Mouse (Mus musculus): Measurements from ENCODE around the gene Psmd12.

The Psmd12 gene

DNA sequence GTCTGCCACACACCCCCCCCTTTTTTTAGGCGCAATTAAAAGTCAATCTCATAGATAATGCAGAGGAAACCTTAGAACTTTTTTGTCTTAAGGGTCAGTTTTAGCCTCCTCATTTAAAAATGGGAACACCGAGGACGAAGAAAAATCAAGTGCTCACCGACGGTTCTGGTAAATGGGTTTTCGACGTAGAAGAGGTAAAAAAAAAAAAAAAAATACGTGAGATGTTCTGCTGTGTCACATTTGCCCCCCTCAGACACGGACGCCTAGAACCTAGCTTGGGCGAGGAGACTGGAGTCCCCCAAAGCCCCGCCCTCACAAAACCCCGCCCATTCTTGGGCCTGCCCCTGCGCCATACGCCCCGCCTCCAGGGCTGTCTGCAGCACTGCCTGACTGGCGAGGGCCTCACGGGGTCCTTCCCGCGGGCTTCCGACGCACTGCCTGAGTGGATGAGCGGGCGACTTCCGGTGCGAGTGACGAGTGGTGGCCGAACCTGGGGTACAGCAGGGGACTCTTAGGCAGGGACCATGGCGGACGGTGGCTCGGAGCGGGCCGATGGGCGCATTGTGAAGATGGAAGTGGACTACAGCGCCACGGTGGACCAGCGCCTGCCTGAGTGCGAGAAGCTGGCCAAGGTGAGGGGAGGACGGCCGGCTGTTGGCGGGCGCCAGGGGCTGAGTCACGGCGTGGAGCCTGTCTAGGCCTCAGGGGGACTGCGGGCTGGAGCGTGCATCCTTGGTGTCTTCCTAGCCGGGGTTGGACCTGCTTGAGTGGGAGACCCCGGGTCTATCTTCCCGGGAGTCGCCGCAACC, at the start of gene Psmd12:
Psmd12 (plus strand) TSS at position 432 of the 809 bp plus-strand sequence.
- peak; percentile 74 for DNase-seq (ENCODE audit: low spot score)

DNA sequence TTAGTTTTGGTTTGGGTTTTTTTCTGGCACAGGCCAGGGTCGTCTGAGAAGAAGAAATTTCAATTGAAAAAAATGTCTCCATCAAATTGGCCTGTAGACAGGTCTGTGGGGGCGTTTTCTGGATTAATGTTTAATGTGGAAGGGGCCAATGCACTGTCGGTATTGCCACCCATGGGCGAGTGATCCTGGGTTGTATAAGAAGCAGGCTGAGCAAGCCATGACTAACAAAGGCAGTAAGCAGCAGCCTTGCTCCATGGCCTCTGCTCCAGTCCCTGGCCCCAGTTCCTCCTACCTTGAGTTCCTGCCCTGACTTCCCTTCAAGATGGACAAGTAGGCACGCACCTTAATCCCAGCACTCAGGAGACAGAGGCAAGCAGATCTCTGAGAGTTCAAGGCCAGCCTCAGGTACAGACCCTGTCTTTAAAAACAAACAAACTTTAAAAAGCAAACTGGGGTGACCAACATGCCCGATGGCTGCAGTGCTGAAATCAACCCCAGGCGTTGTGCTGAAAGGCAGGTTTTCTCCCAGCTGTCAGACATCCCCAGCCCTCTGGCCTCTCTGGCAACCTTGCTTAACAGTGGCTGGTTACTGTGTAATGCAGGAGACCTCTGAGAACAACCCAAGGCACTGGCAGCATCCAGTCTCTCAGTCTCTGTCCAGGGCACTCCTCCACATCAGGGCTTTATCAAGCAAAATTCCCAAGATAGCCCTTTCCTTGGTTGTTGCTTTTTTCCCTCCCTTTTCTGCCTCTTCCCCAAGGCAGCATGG, 47.9 kb upstream of the Psmd12 start:
- DNase-seq (ENCODE audit: low spot score) = no peak

DNA sequence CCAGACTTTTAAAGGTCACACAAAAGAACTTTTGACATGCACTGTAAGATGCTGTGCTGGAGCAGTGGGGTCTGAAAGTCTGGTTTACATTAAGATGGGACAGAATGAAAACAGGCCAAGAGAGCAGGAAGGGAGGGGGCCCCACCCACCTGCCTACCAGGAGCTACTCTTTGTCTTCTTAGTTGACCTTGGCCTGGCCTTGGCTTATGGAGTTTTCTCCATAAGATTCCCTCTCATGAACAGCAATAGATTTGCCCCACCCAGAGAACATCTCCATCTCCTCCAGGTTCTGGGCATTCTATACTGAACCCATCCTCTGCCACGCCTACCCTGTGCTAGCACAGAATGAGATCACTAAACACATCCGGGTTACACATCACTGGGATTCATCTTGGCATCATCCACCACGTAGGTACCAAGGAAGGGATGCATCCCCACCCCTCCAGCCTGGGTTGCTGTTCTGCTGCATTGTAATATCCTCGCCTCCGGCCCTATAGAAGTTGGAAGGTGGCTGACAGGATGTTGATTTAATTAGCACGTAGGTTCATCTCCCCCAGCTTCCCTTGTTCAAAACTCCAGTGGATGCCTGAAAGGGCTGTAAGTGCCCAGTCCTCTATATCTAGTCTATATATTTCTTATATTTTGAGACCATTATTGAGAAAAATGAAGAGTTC, 43.4 kb upstream of the Psmd12 start:
- DNase-seq (ENCODE audit: low spot score) = no peak

DNA sequence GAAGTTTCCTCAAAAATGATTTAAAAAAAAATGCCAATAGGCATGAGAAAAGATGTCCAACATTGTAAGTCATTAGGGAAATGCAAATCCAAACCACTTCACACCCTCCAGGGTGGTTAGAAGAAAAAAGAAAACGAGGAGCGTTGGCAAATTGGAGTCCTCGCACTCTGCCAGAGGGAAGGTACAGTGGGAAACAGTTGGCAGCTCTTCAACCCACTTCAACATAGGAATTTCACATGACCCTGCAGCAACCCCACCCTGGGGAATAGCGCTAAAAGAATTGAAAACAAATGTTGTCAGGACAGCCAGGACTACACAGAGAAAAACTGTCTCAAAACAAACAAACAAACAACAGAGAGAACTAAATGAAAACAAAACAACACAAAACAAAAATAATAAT, 41.6 kb upstream of the Psmd12 start:
- DNase-seq (ENCODE audit: low spot score) = no peak

DNA sequence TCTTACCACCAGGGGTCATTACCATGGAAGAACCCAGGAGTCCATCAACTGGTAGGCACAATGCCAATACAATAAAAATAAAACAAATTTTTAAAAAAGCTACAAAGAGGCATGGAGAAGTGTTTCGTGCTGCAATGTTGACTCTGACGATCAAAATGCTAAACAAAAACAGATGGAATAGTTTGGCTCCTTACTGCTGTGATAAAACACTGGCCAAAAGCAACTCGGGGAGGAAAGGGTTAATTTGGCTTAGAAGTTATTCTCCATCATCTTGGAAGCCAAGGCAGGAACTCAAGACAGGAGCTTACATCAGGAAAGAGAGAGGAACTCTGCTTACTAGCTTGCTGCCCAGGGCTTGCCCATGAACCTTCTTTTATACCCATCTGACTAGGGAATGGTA, 41.1 kb upstream of the Psmd12 start:
- DNase-seq (ENCODE audit: low spot score) = no peak

DNA sequence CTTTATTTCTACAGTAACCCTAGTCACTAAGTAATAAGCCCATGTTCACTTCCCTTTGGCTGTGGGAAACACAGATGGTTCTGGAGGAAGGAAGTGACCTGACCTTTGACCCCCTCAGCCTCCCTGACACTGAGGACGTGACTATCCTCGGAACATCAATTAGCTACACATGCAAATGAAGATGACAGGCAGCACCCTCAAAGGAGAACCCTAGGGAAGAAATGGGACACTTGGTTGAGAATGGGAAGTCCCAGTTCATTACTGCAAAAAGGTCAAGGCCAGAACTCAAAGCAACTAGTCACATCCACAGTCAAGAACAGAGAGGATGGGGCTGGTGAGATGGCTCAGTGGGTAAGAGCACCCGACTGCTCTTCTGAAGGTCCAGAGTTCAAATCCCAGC, 38.2 kb upstream of the Psmd12 start:
- DNase-seq (ENCODE audit: low spot score) = no peak

DNA sequence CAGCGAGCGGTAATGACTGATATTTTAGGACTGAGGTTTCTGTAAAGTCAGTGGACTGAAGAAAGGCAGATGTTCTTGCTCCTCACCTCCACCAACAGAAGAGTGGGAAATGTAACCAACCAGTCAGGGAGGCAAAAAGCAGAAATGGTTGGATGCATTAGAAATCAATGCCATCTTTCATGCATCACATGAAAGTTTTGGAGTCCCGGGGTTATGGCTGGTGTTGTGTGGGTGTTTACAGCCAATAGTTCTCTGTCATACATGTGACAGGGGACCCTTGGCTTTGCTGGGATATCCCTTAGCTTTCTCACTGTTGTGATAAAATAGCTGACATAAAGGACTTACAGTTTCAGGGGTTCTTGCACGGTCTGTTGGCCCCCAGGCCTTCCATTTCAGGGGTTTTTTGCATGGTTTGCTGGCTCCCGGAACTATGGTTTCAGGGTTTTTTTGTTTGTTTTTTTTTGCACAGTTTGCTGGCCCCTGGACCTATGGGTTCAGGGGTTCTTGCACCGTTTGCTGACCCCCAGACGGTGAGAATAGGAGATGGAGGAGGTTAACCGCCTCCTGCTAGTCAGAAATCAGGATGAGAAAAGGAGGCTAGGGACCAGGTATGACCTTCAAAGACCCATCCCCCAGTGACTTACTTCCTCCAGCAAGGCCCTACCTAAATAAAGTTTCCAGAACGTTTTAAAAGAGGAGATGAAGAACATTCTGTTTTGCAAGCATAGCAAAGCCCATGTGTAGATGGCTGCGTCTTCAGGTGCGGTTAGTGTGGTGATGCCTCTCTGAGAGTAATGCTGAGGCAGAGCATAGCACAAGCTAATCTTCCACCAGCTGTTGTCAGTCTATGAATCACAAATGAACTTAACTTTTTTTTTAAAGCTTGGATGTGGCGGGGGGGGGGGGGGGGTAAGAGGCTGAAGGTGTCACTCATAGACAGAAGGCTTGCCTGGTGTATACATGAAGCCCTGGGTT, 35.9 kb upstream of the Psmd12 start:
- DNase-seq (ENCODE audit: low spot score) = no peak

DNA sequence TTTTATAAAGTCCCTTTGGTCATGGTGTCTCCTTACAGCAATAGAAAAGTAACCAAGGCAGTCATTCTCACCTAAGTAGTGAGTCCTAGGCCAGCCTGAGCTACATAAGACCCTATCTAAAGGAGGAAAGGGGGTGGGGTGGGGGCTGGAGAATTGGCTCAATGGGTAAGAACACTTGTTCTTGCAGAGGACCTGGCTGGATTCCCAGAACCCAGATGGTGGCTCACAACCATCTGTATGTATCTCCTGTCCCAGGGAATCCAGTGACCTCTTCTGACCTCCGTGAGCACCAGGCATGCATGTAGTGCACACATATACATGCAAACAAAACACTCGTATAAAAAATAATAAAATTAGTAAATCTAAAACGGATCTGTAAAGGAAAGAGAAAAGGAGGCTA, 33.6 kb upstream of the Psmd12 start:
- no peak for DNase-seq (ENCODE audit: low spot score)

DNA sequence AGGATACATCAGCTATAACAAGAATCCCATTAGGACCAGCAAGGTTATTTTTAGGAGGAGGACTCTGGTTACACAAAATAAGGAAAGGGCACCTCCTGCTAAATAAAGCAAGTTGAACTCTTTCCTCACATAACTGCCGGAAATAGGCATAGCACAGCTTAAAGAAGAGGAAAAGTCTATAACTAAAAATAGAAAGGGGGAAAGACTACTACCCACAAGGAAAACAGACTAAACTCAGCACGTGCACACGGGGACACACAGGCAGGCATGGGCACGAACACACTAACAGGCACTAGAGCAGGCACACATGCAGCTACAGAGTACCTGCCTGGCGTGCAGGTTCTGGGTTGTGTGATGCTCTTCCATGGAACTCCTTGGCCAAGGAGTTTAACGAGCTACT, 32.6 kb upstream of the Psmd12 start:
- DNase-seq (ENCODE audit: low spot score) = no peak

DNA sequence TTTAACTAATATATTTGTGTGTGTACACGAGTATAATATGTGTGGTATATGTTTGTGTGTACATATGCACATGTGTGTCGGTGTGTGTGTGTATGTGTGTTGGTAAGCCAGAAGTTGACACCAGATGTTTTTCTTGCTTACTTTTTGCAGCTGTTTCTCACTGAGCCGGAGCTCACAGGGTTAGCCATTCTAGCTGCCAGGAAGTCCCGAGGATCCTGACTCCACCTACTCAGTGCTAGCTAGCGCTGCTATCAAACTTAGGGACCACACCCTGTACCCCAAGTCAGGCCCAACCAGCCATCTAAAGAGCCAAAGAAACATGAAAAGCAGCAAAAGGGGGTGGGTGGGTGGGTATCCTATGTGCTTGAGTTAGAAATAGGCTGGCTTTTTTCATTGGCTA, 31.9 kb upstream of the Psmd12 start:
- DNase-seq (ENCODE audit: low spot score) = no peak

DNA sequence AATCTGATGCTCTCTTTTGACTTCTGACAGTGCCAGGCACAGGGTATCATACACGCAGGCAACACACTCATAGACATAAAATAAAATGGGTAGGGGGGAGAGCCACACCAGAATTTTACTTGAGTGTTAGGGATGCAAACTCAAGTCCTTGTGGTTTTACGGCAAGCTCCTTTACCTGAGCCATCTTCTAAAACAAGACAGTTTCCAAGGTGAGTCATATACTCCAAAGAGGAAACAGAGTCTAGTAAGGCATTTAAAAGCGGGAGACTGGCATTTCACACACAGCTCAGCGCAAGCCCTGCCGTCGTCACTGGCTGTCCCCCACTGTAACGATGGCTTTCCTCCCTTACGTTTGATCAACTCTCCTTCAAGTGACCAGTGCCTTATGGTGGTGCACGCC, 31.4 kb upstream of the Psmd12 start:
- no peak for DNase-seq (ENCODE audit: low spot score)

DNA sequence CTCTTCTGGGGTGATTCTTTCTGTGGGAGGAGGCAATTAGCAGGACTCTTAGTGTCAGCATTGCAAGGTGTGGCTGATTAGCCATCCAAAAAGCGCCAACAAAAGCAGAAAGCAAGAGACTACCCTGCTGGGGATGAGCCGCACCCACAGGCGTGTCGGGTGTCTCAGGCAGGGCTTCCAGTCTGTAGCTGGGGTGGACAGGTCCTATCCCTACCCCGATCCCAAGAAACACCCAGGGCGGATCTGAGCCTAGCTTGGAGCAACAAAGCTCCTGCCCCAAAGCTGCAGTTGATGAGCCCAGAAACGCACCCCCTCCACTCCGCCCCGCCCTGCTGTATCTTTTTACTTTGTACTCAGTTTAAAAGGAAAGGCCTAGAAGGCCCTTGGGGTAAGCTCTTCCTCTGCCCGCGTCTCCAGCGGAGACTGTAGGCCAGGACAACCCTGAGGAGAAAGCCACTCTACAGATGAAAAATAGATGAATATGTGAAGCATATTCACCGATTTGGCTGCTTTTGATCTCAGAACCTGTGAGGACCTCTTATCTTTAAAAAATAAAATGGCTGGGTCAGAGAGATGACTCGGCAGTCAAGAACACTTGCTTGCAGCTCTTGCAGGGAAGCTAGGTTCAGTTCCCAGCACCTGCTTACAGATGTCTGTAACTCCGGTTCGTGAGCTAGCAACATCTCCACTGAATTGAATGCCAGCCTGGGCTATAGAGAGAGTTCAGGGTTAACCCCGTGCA, 29.9 kb upstream of the Psmd12 start:
- DNase-seq (ENCODE audit: low spot score) = no peak

DNA sequence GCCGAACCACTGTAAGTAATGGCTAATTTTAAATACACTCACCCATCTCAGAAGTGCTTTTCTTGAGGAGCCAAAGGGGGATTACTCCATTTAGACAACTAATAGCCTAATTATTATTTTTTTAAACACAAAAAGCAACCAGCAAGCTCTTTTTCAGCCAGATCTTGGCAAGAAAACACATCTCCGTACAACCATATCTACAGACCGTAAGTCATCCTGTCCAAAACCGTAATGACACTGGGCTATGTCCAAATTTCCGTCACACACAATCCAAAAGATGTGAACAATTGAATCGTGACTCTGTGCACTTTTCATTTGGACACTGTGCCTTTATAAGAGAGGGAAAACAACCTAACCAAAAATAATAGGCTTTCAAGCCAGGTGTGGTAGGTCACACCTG, 29.2 kb upstream of the Psmd12 start:
- DNase-seq (ENCODE audit: low spot score) = no peak

DNA sequence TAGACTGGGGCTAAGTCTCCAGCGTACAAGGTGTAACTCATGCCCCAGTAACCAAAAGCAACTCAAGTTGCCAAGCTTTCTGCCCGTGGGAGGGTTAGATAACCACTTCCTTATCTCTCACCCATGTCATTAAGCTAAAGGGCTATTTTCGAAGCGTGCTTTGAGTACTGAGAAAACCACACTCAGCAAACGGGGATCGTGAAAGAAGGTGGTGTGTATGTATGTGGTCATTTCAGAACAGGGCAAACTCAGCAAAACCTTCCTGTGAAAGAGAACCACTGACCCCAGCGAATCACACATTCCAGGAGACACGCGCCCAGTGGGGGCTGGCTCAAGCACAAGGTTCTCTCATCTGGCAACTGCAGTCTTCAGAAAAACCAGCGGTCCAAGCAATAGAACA, 28.2 kb upstream of the Psmd12 start:
- DNase-seq (ENCODE audit: low spot score) = no peak

DNA sequence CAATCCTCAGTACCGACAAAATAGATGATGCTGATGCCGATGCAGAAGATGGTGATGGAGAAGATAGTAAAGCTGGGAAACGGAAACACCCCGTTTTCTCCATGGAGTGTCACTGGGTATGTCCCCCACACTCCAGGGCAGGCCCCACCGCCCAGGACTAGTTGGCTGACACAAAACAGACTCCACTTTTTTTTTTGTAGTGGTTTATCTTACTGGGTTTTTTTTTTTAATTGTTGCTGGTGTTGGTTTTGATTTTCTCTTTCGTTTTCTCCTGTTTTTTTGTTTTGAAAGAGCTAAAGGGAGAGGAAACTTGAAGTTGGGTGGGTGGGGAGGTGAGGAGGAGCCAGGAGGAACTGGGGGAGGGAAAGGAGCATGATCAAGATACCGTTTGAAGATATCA, 27.2 kb upstream of the Psmd12 start:
- DNase-seq (ENCODE audit: low spot score) = no peak

DNA sequence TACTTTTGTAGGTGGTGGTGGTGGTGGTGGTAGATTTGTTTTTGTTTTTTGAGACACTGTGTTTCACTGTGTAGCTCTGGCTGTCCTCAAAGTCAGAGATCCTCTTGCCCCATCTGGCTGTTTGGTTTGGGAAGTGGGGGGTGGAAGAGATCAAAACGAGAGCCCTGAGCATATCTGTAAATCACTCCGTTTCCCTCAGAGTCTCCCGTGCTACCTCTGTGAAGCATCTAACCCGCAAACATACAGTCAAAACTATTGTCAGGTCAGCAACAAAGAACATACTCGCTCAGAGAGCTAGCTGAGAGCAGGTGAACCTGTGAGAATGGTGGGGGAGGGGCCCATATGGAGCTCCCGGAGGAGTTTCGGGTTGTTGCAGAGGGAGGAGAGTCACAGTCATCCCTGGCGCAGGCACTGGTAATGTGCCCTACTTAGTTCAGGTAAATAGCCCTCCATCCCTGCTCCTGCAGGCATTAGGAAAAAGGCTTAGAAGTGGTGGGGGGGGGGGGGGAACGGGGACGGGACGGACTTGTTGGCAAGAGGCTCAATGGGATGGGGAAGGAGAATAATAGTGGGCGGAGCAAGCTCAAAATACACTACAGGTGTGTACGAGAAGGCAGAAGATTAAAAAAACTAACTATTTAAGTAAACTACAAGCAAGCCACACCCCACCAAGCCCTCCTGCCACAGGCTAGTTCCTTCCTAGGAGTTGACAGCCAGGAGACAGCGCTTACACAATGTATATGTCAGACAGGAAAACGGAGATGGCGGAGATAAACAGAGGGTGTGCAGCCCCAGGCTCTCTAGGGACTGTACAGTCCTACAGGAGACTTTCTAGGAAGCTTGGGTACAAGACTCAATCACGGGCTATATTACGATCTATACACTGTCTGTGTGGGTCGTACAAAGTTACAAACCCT, 24.5 kb upstream of the Psmd12 start:
- no peak for DNase-seq (ENCODE audit: low spot score)

DNA sequence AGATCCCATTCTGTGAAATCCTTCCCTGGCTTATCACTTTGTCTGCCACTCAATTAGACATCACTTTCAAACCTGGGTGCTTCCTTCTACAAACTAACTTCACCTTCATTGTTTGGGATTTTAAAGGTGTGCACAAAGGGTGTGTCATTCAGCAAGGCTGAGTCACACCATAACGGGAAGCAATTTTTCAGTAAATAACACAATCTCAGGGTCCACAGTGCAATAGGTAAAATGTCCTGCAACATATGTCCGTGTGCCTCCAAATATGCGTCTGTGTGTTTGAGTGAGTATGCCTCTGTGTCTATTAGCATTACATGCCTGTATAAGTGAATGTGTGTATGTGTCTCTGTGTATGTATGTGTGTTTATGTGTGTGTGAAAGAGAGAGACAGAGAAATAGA, 22.0 kb upstream of the Psmd12 start:
- DNase-seq (ENCODE audit: low spot score) = no peak

DNA sequence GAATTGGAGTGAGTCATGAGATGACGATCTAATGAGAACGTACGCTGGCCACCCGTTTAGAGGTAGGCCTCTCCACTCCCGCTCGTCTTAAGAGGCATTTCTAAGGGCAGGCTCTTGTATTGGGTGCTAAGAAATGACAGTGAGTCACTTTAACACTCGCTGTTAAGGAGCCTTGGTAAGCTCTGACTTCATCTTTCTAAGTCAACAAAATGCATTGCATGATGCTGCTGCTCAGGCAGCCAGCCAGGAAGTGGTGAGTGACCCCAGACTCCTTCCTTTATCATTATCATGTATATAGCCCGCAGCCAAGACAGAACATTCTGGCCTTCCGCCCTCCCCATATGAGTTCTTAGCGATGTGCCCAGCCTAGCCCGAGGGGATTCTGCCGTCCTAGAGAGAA, 21.0 kb upstream of the Psmd12 start:
- DNase-seq (ENCODE audit: low spot score) = no peak

DNA sequence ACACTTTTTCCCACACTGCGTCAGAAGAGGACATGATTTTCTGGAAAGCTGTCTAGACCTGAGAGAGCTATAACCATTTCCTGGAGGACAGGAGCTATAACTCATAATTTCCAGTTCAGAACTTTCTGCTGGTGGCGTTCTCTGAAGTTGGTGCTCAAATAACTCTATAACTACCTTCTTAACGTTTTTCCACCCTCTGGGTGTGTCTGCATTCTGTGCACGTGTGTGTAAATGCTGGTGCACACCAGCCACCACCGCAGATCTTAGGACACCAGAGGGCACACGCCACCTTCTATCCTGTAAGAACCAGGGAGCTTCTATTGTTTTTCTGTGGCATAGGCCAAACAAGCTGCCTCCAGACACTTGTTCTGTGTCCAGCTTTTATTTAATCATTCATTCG, 20.3 kb upstream of the Psmd12 start:
- DNase-seq (ENCODE audit: low spot score) = no peak

DNA sequence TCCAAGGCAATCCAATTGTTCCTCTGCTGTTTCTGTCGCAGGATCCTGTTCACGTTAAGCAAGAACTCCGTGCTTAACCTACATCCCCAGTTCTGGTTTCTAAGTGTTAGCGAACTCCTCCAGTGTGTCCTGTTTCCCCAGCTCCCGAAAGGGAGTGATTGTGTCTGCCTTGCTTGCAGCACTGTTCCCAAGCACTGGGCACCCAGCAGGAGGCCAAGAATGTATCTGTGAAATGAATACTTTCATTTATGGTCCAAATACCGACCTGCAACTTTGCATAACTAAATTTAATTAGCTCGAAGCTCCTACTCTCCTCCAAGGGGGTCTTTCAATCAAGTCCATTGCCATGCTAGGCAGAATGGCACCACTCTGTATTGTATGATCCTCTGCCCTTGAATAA, 19.5 kb upstream of the Psmd12 start:
- DNase-seq (ENCODE audit: low spot score) = no peak
